Mouse (Mus musculus): ENCODE results near the gene Slc38a9. TPM values are rescaled to one million over a fixed set of nuclear protein-coding genes. Genes with fewer than 3 reads are reported as not detected.
A peak's percentile ranks its signal among the peaks of the same experiment; 100 is the strongest.

Gene Slc38a9
- total and polyA plus RNA-seq, 3 experiments: 13.2 to 21.3 (median 18.6) TPM

DNA sequence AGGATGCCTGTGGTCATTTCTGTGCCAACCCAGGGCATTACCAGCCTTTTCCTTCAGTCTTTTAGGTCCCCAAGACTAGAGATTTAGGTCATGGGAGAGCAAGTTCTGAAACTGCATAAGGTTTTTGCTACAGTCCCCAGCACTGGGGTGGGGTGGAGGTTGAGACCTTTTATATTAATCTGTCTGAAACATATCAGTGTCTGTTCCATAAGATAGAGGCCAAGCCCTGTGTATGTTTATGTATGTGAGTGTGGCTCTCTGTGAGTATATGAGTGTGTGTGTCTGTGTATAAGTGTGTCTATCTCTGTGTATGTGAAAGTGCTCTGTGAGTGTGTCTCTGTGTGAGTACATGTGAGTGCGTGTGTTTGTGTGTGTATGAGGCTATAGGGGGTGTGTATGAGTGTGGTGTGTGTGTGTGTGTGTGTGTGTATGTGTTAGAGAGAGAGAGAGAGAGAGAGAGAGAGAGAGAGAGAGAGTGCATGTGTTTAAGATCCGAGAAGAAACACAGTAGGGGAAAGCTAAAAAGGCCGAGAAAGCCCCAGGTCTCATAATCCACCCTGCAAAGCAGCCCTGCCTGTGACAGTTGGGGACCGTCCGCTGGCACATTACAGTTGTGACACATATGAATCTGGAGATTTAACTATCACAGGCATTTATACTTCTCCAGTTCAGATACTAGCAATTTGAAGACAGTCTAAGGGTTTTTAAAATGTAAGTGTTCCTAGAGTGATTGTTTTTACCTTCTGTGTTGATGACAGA, 85.6 kb downstream of the Slc38a9 start:
- no peak for DNase-seq

DNA sequence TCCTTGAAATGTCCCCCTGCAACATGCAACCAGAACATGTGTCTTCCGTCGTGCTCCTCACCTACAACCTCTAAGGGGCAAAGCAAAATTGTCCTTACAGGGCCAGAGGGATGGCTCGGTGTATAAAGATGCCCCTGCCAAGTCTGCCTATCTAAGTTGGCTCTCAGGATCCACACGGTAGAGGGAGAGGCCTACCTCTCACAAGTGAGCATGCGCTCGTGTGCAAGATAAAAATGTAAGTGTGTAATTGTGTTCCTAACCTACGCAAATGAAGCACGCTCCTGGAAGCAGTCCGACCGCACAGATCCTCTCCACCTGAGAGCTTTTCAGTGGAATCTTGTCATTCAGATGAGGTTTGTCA, 86.1 kb downstream of the Slc38a9 start:
- no peak for DNase-seq

DNA sequence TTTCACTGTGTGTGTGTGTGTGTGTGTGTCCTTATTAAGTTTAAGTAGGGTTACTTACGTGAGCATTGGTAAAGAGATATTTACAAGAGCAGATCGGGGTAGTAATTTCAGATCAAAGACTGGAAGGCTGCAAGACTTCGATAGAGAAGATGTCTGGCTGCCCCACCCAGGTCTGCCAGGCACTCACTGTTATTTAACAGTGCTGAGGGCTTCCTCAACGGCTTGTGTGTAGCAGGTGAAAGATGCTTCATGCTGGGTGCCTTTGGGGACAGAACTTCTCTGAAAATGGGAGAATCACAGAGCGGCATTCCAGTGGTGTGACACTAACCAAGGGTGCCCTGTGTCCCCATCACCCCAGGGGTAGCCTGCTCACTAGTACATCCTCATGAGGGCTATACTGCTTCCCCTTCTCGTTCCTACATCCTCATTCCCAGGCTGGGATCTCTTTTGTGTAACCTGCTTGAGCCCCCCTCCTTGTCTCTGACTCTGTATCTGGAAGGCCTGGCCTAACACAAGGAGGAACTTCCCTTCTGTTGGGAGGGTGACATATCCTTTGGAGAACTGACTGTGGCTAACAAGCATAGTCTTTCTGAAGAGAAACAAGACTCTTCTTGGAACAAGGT, 87.4 kb downstream of the Slc38a9 start:
- DNase-seq: no peak

GRCm38 (mm10) chr13:112748808-112749510, 88.4 kb downstream of the Slc38a9 start:
- DNase-seq: no peak

- DNase-seq: no peak
Observed at GRCm38 (mm10) chr13:112749881-112750280, 89.3 kb downstream of the Slc38a9 start.

DNA sequence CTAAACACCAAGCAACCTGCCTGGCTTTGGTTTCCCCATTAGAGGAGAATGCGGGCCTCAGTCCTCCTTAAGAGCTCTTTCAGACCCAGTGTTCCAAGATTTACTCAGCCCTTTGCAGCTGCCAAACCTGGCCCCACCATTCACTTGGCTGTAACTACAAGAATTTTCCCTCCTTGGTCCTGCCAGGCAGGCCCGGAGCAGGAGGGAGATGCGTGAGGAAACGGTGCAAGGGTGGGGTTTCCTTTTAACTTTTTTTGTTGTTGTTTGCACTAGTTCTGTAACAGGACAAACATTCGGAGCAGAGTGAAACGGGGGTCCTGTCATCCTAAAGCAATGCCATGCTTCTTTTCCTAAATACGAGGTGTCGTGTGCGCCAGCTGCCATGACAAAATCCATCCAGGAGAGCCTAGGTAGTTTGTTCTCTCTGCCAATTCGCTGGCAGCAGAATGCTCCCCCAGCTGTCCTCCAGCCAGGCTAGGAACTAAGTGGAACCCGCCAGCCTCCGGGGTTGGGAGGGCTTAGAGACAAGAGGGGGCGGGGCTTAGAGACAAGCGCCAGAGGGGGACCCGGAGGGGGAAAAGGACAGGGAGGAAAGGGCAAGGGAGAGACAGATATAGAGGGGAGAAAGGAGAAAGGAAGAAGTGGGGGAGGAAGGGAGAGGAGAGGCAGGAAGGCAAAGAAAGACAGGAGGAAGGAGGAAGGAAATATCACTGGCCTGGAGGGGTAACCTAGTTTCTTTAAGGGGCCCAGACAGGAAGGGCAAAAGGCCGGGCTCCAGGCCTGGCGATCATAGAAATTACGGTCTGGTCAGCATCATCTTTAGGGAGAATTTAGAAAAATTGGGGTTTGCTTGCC, 91.1 kb downstream of the Slc38a9 start:
- DNase-seq: peak; percentile 77

DNA sequence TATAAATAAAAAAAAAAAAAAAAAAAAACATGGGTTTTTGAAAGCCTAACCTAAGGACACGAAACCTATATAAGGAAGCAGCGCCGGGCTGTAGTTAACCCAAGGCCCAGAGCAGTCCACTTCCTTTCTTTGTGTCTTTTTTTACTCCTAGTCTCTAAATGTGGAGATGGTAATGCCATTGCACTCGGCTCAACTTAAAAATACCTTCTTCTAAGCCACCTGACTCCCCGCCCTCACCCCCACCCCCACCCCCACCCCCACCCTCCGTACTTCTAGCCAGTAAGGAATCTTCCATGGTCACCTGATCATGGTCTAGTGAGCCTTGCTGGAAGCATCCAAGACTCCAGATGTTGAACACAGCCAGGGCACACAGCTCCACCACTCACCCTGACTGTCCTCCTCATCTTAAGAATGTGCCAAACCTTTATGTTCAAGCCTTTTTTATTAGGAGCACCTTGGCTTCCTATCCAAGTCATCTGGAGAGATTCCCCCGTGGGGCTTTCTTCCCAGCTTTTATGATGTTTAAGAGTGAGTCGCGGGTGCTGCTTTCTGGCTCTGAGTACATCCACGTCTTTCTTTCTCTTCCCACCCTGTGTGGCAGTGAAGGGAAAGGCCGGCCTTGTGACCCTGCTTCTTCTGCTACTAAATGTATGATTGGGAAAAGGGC, 91.9 kb downstream of the Slc38a9 start:
- DNase-seq: no peak

- peak; percentile 81 for DNase-seq
Observed at GRCm38 (mm10) chr13:112753522-112753921, 93.0 kb downstream of the Slc38a9 start.

DNA sequence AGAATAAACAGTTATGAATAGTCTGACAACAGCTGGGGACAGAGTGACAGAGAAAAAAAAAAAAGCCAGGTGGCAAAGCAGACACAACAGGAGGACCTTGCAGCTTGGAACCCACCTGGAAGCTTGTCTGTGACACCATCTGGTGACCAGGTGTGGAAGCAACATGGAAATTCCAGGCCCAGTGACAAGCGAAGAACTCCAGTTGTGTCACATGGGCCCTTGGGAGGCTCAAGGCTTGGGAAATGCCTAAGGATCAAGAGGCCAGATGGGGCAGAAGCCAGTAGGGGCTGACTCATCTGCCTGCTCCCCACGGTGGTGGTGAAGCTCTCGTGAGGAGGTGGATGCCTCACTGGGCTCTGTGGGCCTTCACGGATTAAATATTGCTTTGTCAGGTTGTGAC, 94.3 kb downstream of the Slc38a9 start:
- DNase-seq: peak; percentile 81

DNA sequence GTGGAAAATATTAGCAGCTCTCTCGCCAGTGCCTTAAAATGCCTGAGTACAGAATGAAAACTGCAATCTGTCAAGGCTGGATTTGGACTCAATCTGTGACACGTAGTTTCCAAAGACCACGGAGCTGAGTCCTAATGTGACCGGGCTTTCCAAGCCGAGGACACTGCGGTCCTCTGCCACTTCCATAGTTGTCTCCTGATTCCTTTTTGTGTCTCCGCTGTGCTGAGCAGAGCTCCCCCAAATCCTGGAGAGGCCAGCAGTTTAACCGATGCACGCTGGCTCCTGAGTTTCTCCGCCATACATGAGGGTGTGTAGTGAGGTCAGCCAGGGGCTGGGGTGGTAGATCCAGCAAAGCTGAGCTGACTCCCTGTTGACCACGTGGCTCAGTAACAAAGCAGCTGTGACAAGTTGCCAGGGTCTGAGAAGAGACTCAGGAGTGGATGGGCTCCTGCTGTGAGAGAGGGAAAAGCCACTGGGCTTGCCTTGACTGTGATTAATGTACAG, 95.0 kb downstream of the Slc38a9 start:
- DNase-seq: peak; percentile 33

GRCm38 (mm10) chr13:112757395-112757794, 96.8 kb downstream of the Slc38a9 start:
- no peak for DNase-seq

DNA sequence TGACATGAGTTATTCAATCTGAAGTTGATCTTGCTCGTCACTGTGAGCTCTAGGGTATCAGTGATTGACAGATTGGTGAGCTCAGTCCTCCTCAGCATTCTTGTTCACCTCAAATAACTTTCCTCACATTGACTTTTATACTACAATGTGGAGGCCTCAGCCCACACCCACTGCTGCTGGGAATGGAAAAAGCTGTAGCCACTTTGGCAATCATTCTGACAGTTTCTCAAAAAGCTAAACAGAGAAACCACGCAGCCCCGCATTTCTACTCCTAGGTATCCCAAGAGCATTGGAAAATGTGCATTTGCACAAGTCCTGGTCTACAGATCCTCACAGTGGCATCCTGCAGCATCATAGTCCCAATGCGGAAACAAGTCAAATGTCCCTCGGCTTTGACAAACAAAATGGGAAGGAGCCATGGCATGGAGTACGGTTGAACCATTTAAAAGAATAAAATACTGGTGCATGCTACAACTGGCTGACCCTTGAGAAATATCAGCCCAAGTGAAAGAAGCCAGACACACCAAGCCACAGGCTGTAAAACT, 98.1 kb downstream of the Slc38a9 start:
- DNase-seq: no peak

- DNase-seq: no peak
Observed at GRCm38 (mm10) chr13:112759364-112759763, 98.8 kb downstream of the Slc38a9 start.

- DNase-seq: peak; percentile 54
Observed at GRCm38 (mm10) chr13:112759777-112760537, 99.4 kb downstream of the Slc38a9 start.

GRCm38 (mm10) chr13:112760538-112760881, 100.0 kb downstream of the Slc38a9 start:
- DNase-seq: peak; percentile 39

GRCm38 (mm10) chr13:112761787-112762186, 101.2 kb downstream of the Slc38a9 start:
- no peak for DNase-seq

GRCm38 (mm10) chr13:112762548-112762947, 102.0 kb downstream of the Slc38a9 start:
- DNase-seq: no peak

DNA sequence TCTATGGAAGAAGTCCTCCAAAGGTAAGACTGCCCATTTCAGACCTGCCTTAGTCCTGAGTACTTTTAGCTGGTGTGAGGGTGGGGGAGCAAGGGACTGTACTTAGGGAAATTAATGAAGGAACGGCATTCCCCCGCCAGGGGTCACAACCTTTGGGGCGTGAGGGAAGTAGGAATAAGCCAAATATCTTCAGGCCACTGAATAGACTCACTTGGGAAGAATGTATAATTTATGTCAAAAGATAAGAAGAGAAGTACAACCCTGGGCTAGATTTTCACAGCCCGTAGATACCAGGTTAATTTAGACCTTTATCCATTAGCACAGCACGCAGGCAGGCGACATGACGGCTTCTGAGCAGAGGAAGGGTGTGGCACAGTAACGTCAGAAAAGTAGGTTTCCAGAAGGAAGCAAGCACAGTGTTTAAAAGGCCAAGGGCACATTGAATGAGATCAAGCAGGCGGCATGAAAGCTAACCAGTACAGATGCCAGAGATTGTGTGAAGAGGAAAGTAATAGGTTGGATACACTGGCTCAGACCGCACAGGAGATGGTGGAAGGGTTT, 103.1 kb downstream of the Slc38a9 start:
- peak; percentile 80 for DNase-seq

GRCm38 (mm10) chr13:112764556-112764955, 104.0 kb downstream of the Slc38a9 start:
- peak; percentile 51 for DNase-seq

GRCm38 (mm10) chr13:112765654-112766053, 105.1 kb downstream of the Slc38a9 start:
- no peak for DNase-seq
